Mouse (Mus musculus): ENCODE measurements around the gene Nlrx1. TPM values are rescaled to one million over a fixed set of nuclear protein-coding genes. Genes with fewer than 3 reads are reported as not detected.

Gene Nlrx1
- polyA plus RNA-seq, 1 experiment from 2014 or later: 1.3 TPM

DNA sequence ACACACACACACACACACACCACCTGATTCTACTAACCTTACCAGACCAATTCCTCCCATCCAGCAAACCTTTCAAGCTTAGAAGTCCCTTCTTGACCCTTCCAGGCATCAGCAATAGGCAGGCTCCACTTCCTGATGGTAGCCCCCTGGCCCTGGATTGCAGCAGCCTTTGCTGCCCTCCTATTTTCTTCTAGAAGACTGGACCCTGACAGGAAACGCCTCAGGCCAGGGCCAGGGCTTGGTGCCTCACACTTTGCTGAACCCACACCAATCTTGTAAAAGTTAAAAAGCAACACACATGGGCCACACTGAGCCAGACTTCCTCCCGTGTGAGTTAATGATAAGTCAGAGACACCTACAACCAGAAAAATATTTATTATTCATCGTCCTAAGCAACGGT, 31.3 kb downstream of the Nlrx1 start:
- H3K27me3 ChIP-seq: no peaks in the 10 kb centered on the region
- ChIA-PET CTCF (interaction anchor here (1.2 to 1.6 kb wide), 3 partner anchors 16 to 39 kb away, joined by 3 to 4 read pairs (median 3); no protein-coding TSS in a partner anchor), POLR2A (interaction anchor here (1.1 to 1.4 kb wide), 2 partner anchors 68 to 91 kb away, joined by 3 to 6 read pairs; partner anchors contain the start of gene Hinfp)
- DNase-seq (ENCODE audit: low read depth, low spot score): no peak
- in situ Hi-C loops (cut with MboI; ENCODE audit: low pct_unique_long_range_greater_than_20kb): loop anchor here (10.0 kb wide), 1 partner anchor 112 kb away; no protein-coding TSS in a partner anchor
- no peak for TF ChIP-seq CTCF (IDR thresholded peaks at IDR 0.05)
- no peak for ATAC-seq

- ATAC-seq (no peak), DNase-seq (ENCODE audit: low read depth, low spot score) (no peak)
- ChIA-PET CTCF (interaction anchor here (1.2 to 1.6 kb wide), 2 partner anchors 28 to 39 kb away, joined by 3 to 4 read pairs; no protein-coding TSS in a partner anchor), POLR2A (interaction anchor here (1.1 to 1.4 kb wide), 2 partner anchors 69 to 90 kb away, joined by 3 to 6 read pairs; partner anchors contain the start of gene Hinfp)
- in situ Hi-C loops (cut with MboI; ENCODE audit: low pct_unique_long_range_greater_than_20kb): loop anchor here (10.0 kb wide), 1 partner anchor 112 kb away; no protein-coding TSS in a partner anchor
- H3K27me3 ChIP-seq: no peaks in the 10 kb centered on the region
- no peak for TF ChIP-seq CTCF (IDR thresholded peaks at IDR 0.05)
Observed at GRCm38 (mm10) chr9:44236601-44237000, 31.8 kb downstream of the Nlrx1 start.

DNA sequence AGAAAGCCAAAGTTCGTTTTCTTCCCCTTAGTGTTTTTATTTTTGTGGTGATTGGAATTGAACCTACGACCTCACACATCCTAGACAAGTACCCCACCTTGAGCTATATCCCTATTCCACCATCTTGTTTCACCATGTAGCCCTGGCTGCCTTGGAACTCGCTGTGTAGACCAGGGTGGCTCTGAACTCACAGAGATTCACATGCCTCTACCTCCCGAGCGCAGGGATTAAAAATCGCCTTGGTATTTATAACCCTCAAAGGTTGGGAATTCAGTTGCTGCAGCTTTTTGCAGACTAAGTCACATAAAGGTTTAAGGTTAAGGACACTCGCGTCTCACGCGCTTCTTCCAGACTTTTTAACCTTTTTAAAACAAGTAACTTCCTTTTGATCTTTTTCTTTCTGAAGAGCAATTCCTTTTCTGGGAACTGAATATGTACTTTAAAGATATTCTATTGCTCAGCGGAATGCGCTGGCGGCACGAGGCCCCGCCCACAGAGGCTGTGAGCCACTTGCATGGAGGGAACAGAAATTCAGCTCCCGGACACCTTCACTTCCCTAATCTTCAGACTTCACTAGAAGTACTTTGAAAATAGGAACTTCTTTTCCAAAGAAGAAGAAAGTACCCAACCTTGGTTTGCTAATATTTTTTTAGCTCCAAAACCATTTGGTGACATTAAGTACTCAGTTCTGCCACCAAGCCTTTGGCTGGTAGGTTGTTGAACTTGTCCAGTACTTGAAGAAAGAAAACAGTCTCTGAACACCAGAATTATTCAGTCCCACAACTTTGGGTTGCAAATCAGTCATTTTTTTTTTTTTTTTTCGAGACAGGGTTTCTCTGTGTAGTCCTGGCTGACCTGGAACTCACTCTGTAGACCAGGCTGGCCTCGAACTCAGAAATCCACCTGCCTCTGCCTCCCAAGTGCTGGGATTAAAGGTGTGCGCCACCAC, 33.6 kb downstream of the Nlrx1 start:
- no peaks in the 10 kb centered on the region for H3K27me3 ChIP-seq
- CTCF ChIA-PET: interaction anchor here (0.6 to 1.6 kb wide), 13 partner anchors 12 to 127 kb away, joined by 3 to 5 read pairs (median 3); partner anchors contain the start of gene Vps11
- ATAC-seq (no peak), DNase-seq (ENCODE audit: low read depth, low spot score) (no peak)
- no peak for TF ChIP-seq CTCF (IDR thresholded peaks at IDR 0.05)
- in situ Hi-C loops (cut with MboI; ENCODE audit: low pct_unique_long_range_greater_than_20kb): loop anchor here (10.0 kb wide), 1 partner anchor 110 kb away; no protein-coding TSS in a partner anchor
- POLR2A ChIA-PET: interaction anchor here (0.7 to 2.0 kb wide), 4 partner anchors 43 to 106 kb away, joined by 3 to 6 read pairs (median 4); no protein-coding TSS in a partner anchor

GRCm38 (mm10) chr9:44233802-44234478, 34.5 kb downstream of the Nlrx1 start, which contains the start of gene Cbl:
Cbl (minus strand) TSS chr9:44234049.
- CTCF ChIA-PET: interaction anchor here (0.6 to 1.6 kb wide), 15 partner anchors 11 to 128 kb away, joined by 3 to 5 read pairs (median 3); partner anchors contain the start of gene Vps11
- peak; percentile 99 for TF ChIP-seq CTCF (IDR thresholded peaks at IDR 0.05)
- ATAC-seq (peak; percentile 91), DNase-seq (ENCODE audit: low read depth, low spot score) (peak; percentile 95)
- H3K27me3 ChIP-seq: no peaks in the 10 kb centered on the region
- POLR2A ChIA-PET: interaction anchor here (0.7 to 2.0 kb wide), 5 partner anchors 11 to 125 kb away, joined by 3 to 6 read pairs (median 3); no protein-coding TSS in a partner anchor
- in situ Hi-C loops (cut with MboI; ENCODE audit: low pct_unique_long_range_greater_than_20kb): loop anchor here (10.0 kb wide), 1 partner anchor 109 kb away; no protein-coding TSS in a partner anchor

DNA sequence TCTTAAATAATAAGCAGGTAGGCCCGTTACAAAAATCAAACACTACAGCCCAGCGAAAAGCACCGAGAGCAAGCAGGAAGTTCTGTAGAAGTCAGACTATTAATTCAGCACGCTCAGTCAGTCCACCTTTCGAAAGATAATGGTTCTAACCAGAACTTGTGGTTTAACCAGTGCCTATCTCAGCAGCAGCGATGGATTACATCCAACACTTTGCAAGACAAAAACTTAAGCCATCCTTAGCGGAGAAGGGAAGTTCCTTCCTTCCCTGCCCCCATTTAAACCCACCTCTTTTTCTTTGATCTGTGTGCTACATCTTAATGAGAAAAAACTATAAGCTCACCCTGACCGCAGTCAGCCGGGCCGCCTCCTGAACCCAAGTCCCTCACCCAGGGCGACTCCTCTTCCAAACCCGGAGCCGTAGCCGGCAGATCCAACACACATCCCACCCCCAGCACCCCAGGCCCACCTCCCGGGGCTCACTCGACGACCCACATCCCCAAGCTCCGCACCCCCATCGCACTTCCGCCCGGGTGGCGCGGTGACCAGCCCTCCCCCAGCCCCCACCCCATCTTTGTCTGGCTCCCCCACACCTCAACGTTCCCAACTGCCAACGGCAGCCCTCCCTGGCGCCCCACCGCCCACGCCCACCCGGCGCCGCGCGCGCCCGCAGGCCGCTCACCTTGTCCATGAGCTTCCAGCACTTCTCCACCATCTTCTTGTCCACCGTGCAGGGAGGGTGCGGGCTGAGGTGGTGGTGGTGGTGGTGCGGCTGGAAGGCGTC, 35.2 kb downstream of the Nlrx1 start:
- H3K27me3 ChIP-seq: no peaks in the 10 kb centered on the region
- DNase-seq (ENCODE audit: low read depth, low spot score): no peak
- ATAC-seq: peak; percentile 33
- CTCF ChIA-PET: interaction anchor here (0.9 to 1.6 kb wide), 6 partner anchors 36 to 129 kb away, joined by 3 to 5 read pairs (median 4); partner anchors contain the start of gene Vps11
- POLR2A ChIA-PET: interaction anchor here (0.7 to 2.0 kb wide), 4 partner anchors 10 to 125 kb away, joined by 3 to 6 read pairs (median 4); no protein-coding TSS in a partner anchor
- no peak for TF ChIP-seq CTCF (IDR thresholded peaks at IDR 0.05)
- in situ Hi-C loops (cut with MboI; ENCODE audit: low pct_unique_long_range_greater_than_20kb): loop anchor here (10.0 kb wide), 1 partner anchor 108 kb away; no protein-coding TSS in a partner anchor

DNA sequence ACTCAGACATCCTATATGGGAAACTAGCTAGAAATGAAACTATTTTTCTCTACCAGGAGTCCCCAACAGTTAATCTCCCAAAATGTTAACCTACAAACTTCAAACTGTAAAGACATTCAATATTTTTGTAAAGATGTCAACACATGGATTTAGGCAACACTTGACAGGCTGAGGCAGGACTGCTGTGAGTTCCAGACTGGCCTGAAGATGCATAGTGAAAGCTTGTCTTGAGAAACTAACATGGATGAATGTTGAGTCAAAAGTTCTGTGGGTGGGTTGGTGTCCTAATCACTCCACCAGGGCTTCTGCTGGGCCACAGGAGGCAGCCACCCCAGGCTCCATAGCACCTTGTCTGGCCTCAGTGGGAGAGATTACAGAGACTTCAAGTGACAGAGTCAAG, 36.8 kb downstream of the Nlrx1 start:
- ATAC-seq (no peak), DNase-seq (ENCODE audit: low read depth, low spot score) (no peak)
- CTCF ChIA-PET: no interaction called here
- in situ Hi-C loops (cut with MboI; ENCODE audit: low pct_unique_long_range_greater_than_20kb): loop anchor here (10.0 kb wide), 1 partner anchor 107 kb away; no protein-coding TSS in a partner anchor
- H3K27me3 ChIP-seq: no peaks in the 10 kb centered on the region
- POLR2A ChIA-PET: no interaction called here
- TF ChIP-seq CTCF (IDR thresholded peaks at IDR 0.05): no peak

GRCm38 (mm10) chr9:44225993-44226392, 42.4 kb downstream of the Nlrx1 start:
- ATAC-seq (no peak), DNase-seq (ENCODE audit: low read depth, low spot score) (no peak)
- in situ Hi-C loops (cut with MboI; ENCODE audit: low pct_unique_long_range_greater_than_20kb): no loop called here
- ChIA-PET POLR2A (no interaction called here), CTCF (no interaction called here)
- no peaks in the 10 kb centered on the region for H3K27me3 ChIP-seq
- TF ChIP-seq CTCF (IDR thresholded peaks at IDR 0.05): no peak

DNA sequence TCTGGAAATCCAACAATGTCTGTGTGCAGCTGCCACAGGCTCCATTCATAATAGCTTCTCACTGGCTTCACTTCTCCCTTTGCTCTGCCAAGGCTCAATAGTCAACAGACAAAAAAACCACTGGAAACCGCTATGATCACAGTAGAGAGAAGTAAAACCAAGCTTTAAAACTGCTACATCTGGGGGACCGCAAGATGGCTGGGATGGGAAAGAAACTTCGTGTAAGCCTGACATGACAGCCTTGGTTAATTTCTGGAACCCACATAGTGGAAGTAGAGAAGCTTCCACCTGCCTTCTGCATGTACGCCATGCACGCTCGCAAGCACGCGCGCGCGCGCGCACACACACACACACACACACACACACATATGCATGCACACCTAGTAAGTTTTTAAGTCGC, 54.9 kb downstream of the Nlrx1 start:
- in situ Hi-C loops (cut with MboI; ENCODE audit: low pct_unique_long_range_greater_than_20kb): no loop called here

DNA sequence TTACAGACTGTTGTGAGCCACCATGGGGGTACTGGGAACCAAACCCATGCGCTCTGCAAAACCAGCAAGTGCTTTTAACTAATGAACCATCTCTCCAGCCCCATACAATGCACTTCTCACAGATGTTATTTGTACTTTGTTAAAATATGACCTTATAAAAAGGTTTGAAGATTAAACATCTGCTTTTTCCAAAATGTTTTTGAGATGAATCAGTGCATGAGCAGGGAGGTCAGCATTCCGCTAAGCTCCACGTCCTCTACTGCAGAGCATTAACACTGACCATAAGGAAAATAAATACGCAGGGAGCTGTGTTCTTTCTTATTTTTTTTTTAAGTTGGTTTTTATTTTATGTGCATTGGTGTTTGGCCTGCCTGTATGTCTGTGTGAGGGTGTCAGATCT, 56.0 kb downstream of the Nlrx1 start:
- POLR2A ChIA-PET: no interaction called here
- in situ Hi-C loops (cut with MboI; ENCODE audit: low pct_unique_long_range_greater_than_20kb): no loop called here
- no peaks in the 10 kb centered on the region for H3K27me3 ChIP-seq
- DNase-seq (ENCODE audit: low read depth, low spot score) (no peak), ATAC-seq (no peak)
- CTCF ChIA-PET: interaction anchor here (0.7 to 1.4 kb wide), 2 partner anchors 10 to 14 kb away, joined by 3 to 4 read pairs; no protein-coding TSS in a partner anchor
- TF ChIP-seq CTCF (IDR thresholded peaks at IDR 0.05): no peak

More for the DNA sequence above, 54.9 kb downstream of the Nlrx1 start:
- no peak for TF ChIP-seq CTCF (IDR thresholded peaks at IDR 0.05)
- ATAC-seq (no peak), DNase-seq (ENCODE audit: low read depth, low spot score) (no peak)
- CTCF ChIA-PET: interaction anchor here (1.0 to 1.6 kb wide), 5 partner anchors 9 to 21 kb away, joined by 3 to 9 read pairs (median 3); no protein-coding TSS in a partner anchor
- POLR2A ChIA-PET: no interaction called here
- H3K27me3 ChIP-seq: no peaks in the 10 kb centered on the region

Measured in Patski (cell line).